In genomic region chr13:30901387-30902041, GRCm38 (mm10) we compare ENCODE assay signal across 13 mouse cellular contexts. TPM values are rescaled to one million over a fixed set of nuclear protein-coding genes. Genes with fewer than 3 reads are reported as not detected.
DNase-seq lines count a peak whose midpoint lies in the region; ATAC-seq and TF ChIP-seq lines count a peak whose summit lies in the region.
"Had no signal": no experiment of that assay in that cellular context is flagged by ENCODE, and none has a peak within 500 bp of the region (broad histone marks: within the 10 kb centered on the region; RNA-seq: fewer than 3 reads in every experiment).

No protein-coding gene starts in this region.

- no peak for DNase-seq in gastrocnemius, adult 2 months
- DNase-seq in gastrocnemius, postnatal 10 days = no peak
- peak; percentile 46 for DNase-seq in midbrain, embryonic 14.5 days
- DNase-seq in brain, embryonic 14.5 days (ENCODE audit: low read depth) = peak; percentile 15
- peak; percentile 2 for DNase-seq in retina, adult 2 months (ENCODE audit: low read depth, low spot score)
- DNase-seq in layer of hippocampus, adult 9-11 months = no peak
- DNase-seq in spleen, adult 18-20 months = no peak
- DNase-seq: cerebellum, adult 11 months had no signal

- H3K4me3 ChIP-seq in gastrocnemius, adult 2 months = no peak overlapping the region
- H3K4me3 ChIP-seq in midbrain, embryonic 14.5 days (replicated peaks; ENCODE audit: low read depth, low read length) = no peak overlapping the region
- no peak overlapping the region for H3K4me3 ChIP-seq in midbrain, embryonic 13.5 days (replicated peaks)
- H3K4me3 ChIP-seq: forebrain, embryonic 12.5 days; myocyte had no signal

- H3K4me1 ChIP-seq in midbrain, embryonic 14.5 days (ENCODE audit: control insufficient read depth, insufficient read depth, low read length) = no peaks in the 10 kb centered on the region
- no peaks in the 10 kb centered on the region for H3K4me1 ChIP-seq in midbrain, embryonic 13.5 days (replicated peaks)

- H3K27me3 ChIP-seq in midbrain, embryonic 14.5 days (ENCODE audit: control insufficient read depth, insufficient read depth, low read length) = no peaks in the 10 kb centered on the region
- no peaks in the 10 kb centered on the region for H3K27me3 ChIP-seq in midbrain, embryonic 13.5 days
- H3K27me3 ChIP-seq: forebrain, embryonic 12.5 days had no signal

- peak; percentile 68 for TF ChIP-seq CTCF in gastrocnemius, adult 2 months (IDR thresholded peaks at IDR 0.05)
- TF ChIP-seq CTCF in brain, embryonic 14.5 days (IDR thresholded peaks at IDR 0.05; ENCODE audit: borderline replicate concordance, extremely low read depth, insufficient read depth, insufficient read length) = peak; percentile 5; the same call in 1 of the 2 replicates

- no peak for ATAC-seq in midbrain, embryonic 14.5 days (ENCODE audit: low FRiP score, low TSS enrichment)
- no peak for ATAC-seq in midbrain, embryonic 13.5 days
- ATAC-seq: intestine, embryonic 16.5 days had no signal

- intact Hi-C loops in gastrocnemius, adult 2 months (cut with DNase I) = loop anchor here (5.0 to 10.0 kb wide), 3 partner anchors 181 to 716 kb away; no protein-coding TSS in a partner anchor

- H3K9ac ChIP-seq in midbrain, embryonic 14.5 days (replicated peaks; ENCODE audit: low read length) = no peak overlapping the region
- H3K9ac ChIP-seq in midbrain, embryonic 13.5 days (replicated peaks) = no peak overlapping the region
- H3K9ac ChIP-seq: forebrain, embryonic 12.5 days had no signal

- no peaks in the 10 kb centered on the region for H3K9me3 ChIP-seq in midbrain, embryonic 14.5 days (ENCODE audit: control insufficient read depth, low read length)
- no peaks in the 10 kb centered on the region for H3K9me3 ChIP-seq in midbrain, embryonic 13.5 days
- H3K9me3 ChIP-seq: forebrain, embryonic 12.5 days had no signal

- no peak overlapping the region for H3K27ac ChIP-seq in gastrocnemius, adult 2 months
- no peak overlapping the region for H3K27ac ChIP-seq in midbrain, embryonic 14.5 days (replicated peaks; ENCODE audit: low read depth, low read length)
- no peak overlapping the region for H3K27ac ChIP-seq in midbrain, embryonic 13.5 days
- H3K27ac ChIP-seq: forebrain, embryonic 12.5 days had no signal

- WGBS in midbrain, embryonic 14.5 days = 94% methylated on average over 7 of the region's 7 CpGs
- WGBS in midbrain, embryonic 13.5 days = 91% methylated on average over 7 of the region's 7 CpGs

- H3K4me2 ChIP-seq in midbrain, embryonic 14.5 days (ENCODE audit: low read length) = no peak overlapping the region
- no peak overlapping the region for H3K4me2 ChIP-seq in midbrain, embryonic 13.5 days (replicated peaks)
- H3K4me2 ChIP-seq: forebrain, embryonic 12.5 days had no signal

- TF ChIP-seq POLR2A in brain, embryonic 14.5 days (IDR thresholded peaks at IDR 0.05; ENCODE audit: borderline replicate concordance, extremely low read depth, insufficient read depth, insufficient read length, poor library complexity, severe bottlenecking) = no peak

- H3K36me3 ChIP-seq in midbrain, embryonic 14.5 days (ENCODE audit: control insufficient read depth, insufficient read depth, low read length) = peaks cover 31% of the 10 kb centered on the region
- peaks cover 18% of the 10 kb centered on the region for H3K36me3 ChIP-seq in midbrain, embryonic 13.5 days

RNA-seq across cellular contexts. Expression of gene Hus1b, which starts 46.0 kb away (rescaled TPM):
- under 1 TPM in 1 of 2 experiments, not detected in 1; 0.28 TPM for total RNA-seq in gastrocnemius, adult 2 months (2021)
- total RNA-seq in gastrocnemius, postnatal 10 days (2021) = under 1 TPM in 1 of 2 experiments, not detected in 1; 0.26 TPM
- 0.24 and 0.36 TPM in 2 replicates for polyA plus RNA-seq in midbrain, embryonic 14.5 days (2014; fragmentation: Nextera tagmentation; extraction: Ambion mirVana)
- not detected in 2 replicates for polyA plus RNA-seq in midbrain, embryonic 13.5 days (2015; fragmentation: Nextera tagmentation; extraction: Ambion mirVana)
- 0.15 TPM in 1 of 2 replicates, not detected in the other for polyA plus RNA-seq in brain, embryonic 14.5 days (2012; rRNA removed)
- polyA plus RNA-seq: forebrain, embryonic 12.5 days; intestine, embryonic 16.5 days; limb, embryonic 11.5 days; myocyte had no signal

Comparison
In these comparisons a context has a peak if more than half of its experiments do, and no peak if none do; other contexts are left out.
1. DNase-seq: peak in midbrain, embryonic 14.5 days (single experiment), brain, embryonic 14.5 days (single experiment) and retina, adult 2 months (single experiment); none in gastrocnemius, adult 2 months (single experiment), gastrocnemius, postnatal 10 days (single experiment), layer of hippocampus, adult 9-11 months (single experiment) and spleen, adult 18-20 months (0 of 2).